Mouse (Mus musculus) kidney, adult 2 months (tissue): ENCODE data around the gene Naa38. TPM values are rescaled to one million over a fixed set of nuclear protein-coding genes. Genes with fewer than 3 reads are reported as not detected.

Experiments used
- DNase-seq: peaks from one replicate; pipeline ENCODE4 v3.0.0; 2021
- H3K27ac ChIP-seq: fragments of 200-500 bp; 2 replicates; pipeline ENCODE4 v1.5.1; 2012; ENCODE audit warnings: low read depth, low read length, control low read depth, inconsistent platforms; ENCODE audit not compliant: insufficient read depth
- H3K27me3 ChIP-seq: fragments of 200-500 bp; replicated peaks from 2 replicates; pipeline ENCODE4 v1.6.1; 2012; ENCODE audit warnings: mild to moderate bottlenecking, moderate library complexity, low read length, inconsistent platforms; ENCODE audit not compliant: control insufficient read depth, insufficient read depth
- H3K36me3 ChIP-seq: fragments of 200-500 bp; 2 replicates; pipeline ENCODE4 v1.6.1; 2012; ENCODE audit warnings: mild to moderate bottlenecking, moderate library complexity, low read length, inconsistent platforms; ENCODE audit not compliant: control insufficient read depth, insufficient read depth
- H3K4me1 ChIP-seq: fragments of 200-500 bp; 2 replicates; pipeline ENCODE4 v1.6.1; 2011; ENCODE audit warnings: low read length; ENCODE audit not compliant: control insufficient read depth, insufficient read depth
- H3K4me3 ChIP-seq: fragments of 200-500 bp; 2 replicates; pipeline ENCODE4 v1.5.1; 2011; ENCODE audit warnings: mild to moderate bottlenecking, low read depth, low read length, control low read depth; ENCODE audit not compliant: insufficient read depth
- CTCF ChIP-seq: fragments of 200-500 bp; conservative IDR thresholded peaks from 2 replicates; pipeline ENCODE4 v1.5.1; 2011; ENCODE audit warnings: low read depth, mild to moderate bottlenecking, control low read depth, low read length, moderate library complexity, mixed read lengths; ENCODE audit not compliant: insufficient read depth, insufficient read length
- POLR2A ChIP-seq: fragments of 200-500 bp; IDR thresholded peaks from one replicate; pipeline ENCODE4 v1.6.1; 2011; ENCODE audit warnings: low read depth, low read length, control low read depth
- WGBS: fragments of 180-500 bp; shearing (Covaris S2); methylation state at CpG from one replicate; pipeline ENCODE4 v1.1.7; 2018; 5-methylcytosine and 5-hydroxymethylcytosine counted together
- polyA plus RNA-seq: library from polyadenylated mRNA; depleted of rRNA; stranded (reverse); fragments of >200 nt; gene quantifications from 2 replicates; pipeline ENCODE4 v1.2.3, GENCODE M21; 2012

Gene Naa38
- polyA plus RNA-seq, 1 experiment = 317 TPM

- Histone ChIP-seq H3K27me3 (no peaks in the 10 kb centered on the region), H3K27ac (no peak overlapping the region), H3K4me1 (peaks cover 4% of the 10 kb centered on the region; the same call in 1 of the 2 replicates), H3K4me3 (no peak overlapping the region), H3K36me3 (no peaks in the 10 kb centered on the region)
- 92% methylated on average over 10 of the region's 10 CpGs for WGBS
- DNase-seq = no peak
- TF ChIP-seq POLR2A = no peak
- TF ChIP-seq CTCF = no peak
These were observed 27.6 kb downstream of the Naa38 start for GRCm38 (mm10) chr11:69422842-69423241.

DNA sequence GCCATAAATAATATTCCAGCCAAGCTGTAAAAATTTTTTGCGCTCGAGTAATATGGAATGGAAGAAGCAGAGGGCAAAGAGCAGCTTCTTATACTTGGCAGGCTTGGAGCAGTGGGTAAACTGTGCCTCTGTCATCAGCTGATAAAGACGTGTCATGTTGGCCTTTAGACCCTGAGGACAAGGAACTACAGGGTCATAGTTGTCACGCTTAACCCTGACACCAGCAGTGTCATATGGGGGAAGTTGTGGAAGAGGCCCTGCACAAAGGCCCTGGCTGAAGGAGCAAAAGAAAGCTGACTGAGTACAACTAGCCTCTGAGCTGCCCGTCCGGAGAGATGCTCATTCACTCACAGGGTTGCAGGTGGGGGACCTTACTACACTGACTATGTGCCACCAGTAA, 28.6 kb downstream of the Naa38 start:
- no peak overlapping the region for H3K4me3 ChIP-seq
- H3K36me3 ChIP-seq = no peaks in the 10 kb centered on the region
- no peaks in the 10 kb centered on the region for H3K27me3 ChIP-seq
- TF ChIP-seq CTCF (no peak), POLR2A (no peak)
- H3K4me1 ChIP-seq = peaks cover 4% of the 10 kb centered on the region; the same call in 1 of the 2 replicates
- no peak overlapping the region for H3K27ac ChIP-seq
- 63% methylated on average over 6 of the region's 6 CpGs for WGBS
- no peak for DNase-seq

- Histone ChIP-seq H3K36me3 (no peaks in the 10 kb centered on the region), H3K27ac (no peak overlapping the region), H3K4me1 (no peaks in the 10 kb centered on the region), H3K27me3 (no peaks in the 10 kb centered on the region), H3K4me3 (no peak overlapping the region)
- TF ChIP-seq POLR2A = no peak
- no peak for TF ChIP-seq CTCF
- DNase-seq = no peak
- 94% methylated on average over 2 of the region's 2 CpGs for WGBS
These were observed 31.0 kb downstream of the Naa38 start for GRCm38 (mm10) chr11:69426246-69426645.

GRCm38 (mm10) chr11:69428751-69429150, 33.5 kb downstream of the Naa38 start:
- H3K27ac ChIP-seq = no peak overlapping the region

GRCm38 (mm10) chr11:69429313-69429712, 34.0 kb downstream of the Naa38 start:
- DNase-seq = peak; percentile 34
- Histone ChIP-seq H3K27me3 (no peaks in the 10 kb centered on the region), H3K4me1 (peaks cover 2% of the 10 kb centered on the region; the same call in 1 of the 2 replicates), H3K27ac (no peak overlapping the region), H3K4me3 (no peak overlapping the region), H3K36me3 (no peaks in the 10 kb centered on the region)
- 34% methylated on average over 2 of the region's 2 CpGs for WGBS
- TF ChIP-seq POLR2A (no peak), CTCF (no peak)

More at GRCm38 (mm10) chr11:69428751-69429150, 33.5 kb downstream of the Naa38 start:
- DNase-seq = peak; percentile 89
- Histone ChIP-seq H3K36me3 (no peaks in the 10 kb centered on the region), H3K4me3 (no peak overlapping the region), H3K4me1 (peaks cover 2% of the 10 kb centered on the region; the same call in 1 of the 2 replicates), H3K27me3 (no peaks in the 10 kb centered on the region)
- TF ChIP-seq POLR2A (no peak), CTCF (0 out of 2 replicates have a peak, but pooled peaks have one; percentile 1)
- WGBS = 18% methylated on average over 4 of the region's 4 CpGs

DNA sequence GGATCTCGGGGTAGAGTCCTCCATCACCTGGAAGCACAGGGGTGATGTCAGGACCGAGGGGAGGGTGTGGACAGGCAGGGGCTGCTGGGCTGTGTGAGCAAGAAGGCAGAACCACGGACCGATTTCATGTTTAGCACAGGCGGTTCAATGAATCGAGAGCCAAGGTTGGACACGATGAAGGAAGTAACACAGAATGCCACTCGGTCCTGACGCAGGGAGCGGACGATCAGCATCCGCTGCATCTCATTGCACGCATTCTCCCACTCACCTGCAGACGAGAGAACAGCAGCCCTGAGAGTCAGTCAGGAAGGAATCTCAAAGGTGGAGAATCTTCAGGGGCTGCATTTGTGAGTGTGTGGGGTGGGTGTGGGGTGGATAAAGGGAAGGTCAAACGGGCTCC, 35.3 kb downstream of the Naa38 start:
- Histone ChIP-seq H3K36me3 (no peaks in the 10 kb centered on the region), H3K27ac (no peak overlapping the region), H3K27me3 (no peaks in the 10 kb centered on the region), H3K4me1 (peaks cover 2% of the 10 kb centered on the region; the same call in 1 of the 2 replicates), H3K4me3 (no peak overlapping the region)
- DNase-seq = no peak
- no peak for TF ChIP-seq POLR2A
- TF ChIP-seq CTCF = no peak
- 88% methylated on average over 15 of the region's 15 CpGs for WGBS

DNA sequence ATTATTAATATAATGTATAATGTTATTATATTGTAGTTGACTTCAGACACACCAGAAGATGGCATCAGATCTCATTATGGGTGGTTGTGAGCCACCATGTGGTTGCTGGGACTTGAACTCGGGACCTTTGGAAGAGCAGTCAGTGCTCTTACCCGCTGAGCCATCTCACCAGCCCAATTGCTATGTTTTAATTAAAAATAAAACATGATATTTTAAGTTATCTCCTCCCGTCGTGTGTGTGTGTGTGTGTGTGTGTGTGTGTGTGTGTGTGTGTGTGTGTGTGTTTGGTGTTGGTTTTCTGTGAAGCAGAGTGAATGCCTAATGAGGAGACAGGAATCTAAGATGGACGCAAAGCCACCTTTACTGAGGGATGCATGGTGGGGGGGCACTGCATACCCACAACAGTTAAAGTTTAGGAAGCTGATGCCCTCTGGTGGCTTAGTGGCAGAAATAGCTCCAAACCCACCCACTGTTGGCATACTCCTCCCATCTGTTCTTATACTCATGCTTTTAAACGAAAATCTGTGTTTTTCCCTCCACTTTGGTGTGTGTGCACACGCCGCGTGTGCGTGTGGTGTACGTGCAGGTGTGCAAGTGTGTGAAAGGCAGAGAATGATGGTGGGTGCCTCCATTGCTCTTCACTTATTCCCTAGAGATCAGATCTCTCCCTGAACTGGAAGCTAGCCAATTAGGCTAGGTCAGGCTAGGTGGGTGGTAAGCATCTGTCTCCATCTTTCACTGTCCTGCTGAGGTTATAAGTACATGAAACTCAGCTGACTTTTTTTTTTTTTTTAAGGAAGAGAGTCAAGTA, 36.7 kb downstream of the Naa38 start:
- H3K27ac ChIP-seq = no peak overlapping the region
- peak; percentile 89 for DNase-seq
- H3K27me3 ChIP-seq = no peaks in the 10 kb centered on the region
- H3K4me3 ChIP-seq = no peak overlapping the region
- TF ChIP-seq POLR2A = no peak
- peak; percentile 93 for TF ChIP-seq CTCF
- 19% methylated on average over 11 of the region's 11 CpGs for WGBS
- no peaks in the 10 kb centered on the region for H3K36me3 ChIP-seq
- H3K4me1 ChIP-seq = peaks cover 2% of the 10 kb centered on the region; the same call in 1 of the 2 replicates
